Mouse (Mus musculus) G1E (cell line): Measurements from ENCODE around the gene Gm525. TPM values are rescaled to one million over a fixed set of nuclear protein-coding genes. Genes with fewer than 3 reads are reported as not detected.

Experiments
- ATAC-seq: 2 replicates; pipeline ENCODE4 v1.8.0; 2016; ENCODE audit warnings: mild to moderate bottlenecking; ENCODE audit not compliant: insufficient number of reproducible peaks, poor library complexity, low FRiP score, severe bottlenecking; ENCODE audit errors: extremely low read depth
- DNase-seq: peaks from one replicate; pipeline ENCODE4 v3.0.0; 2012; ENCODE audit warnings: low spot score
- H3K27me3 ChIP-seq: 2 replicates; pipeline ENCODE4 v1.6.1; 2012; ENCODE audit warnings: mild to moderate bottlenecking, low read length, inconsistent platforms; ENCODE audit not compliant: insufficient read depth
- H3K36me3 ChIP-seq: replicated peaks from 2 replicates; pipeline ENCODE3; 2012; ENCODE audit warnings: mild to moderate bottlenecking, inconsistent platforms
- H3K4me1 ChIP-seq: 2 replicates; pipeline ENCODE4 v1.6.1; 2012; ENCODE audit warnings: low read depth, low read length, inconsistent platforms, mixed read lengths; ENCODE audit not compliant: insufficient read depth
- H3K4me3 ChIP-seq: 2 replicates; pipeline ENCODE4 v1.5.1; 2012; ENCODE audit warnings: low read depth, mild to moderate bottlenecking, inconsistent platforms, low read length, moderate library complexity, mixed read lengths
- H3K9me3 ChIP-seq: replicated peaks from 2 replicates; pipeline ENCODE4 v1.6.1; 2012; ENCODE audit warnings: inconsistent platforms
- CTCF ChIP-seq: IDR thresholded peaks from 2 replicates; pipeline ENCODE4 v1.5.1; 2012; ENCODE audit warnings: low read depth, low read length, inconsistent platforms, mixed read lengths
- GATA1 ChIP-seq: IDR thresholded peaks from 2 replicates; pipeline ENCODE4 v1.6.1; 2012; ENCODE audit warnings: borderline replicate concordance, low read length, inconsistent platforms, mixed read lengths
- GATA2 ChIP-seq: IDR thresholded peaks from 2 replicates; pipeline ENCODE4 v1.6.1; 2012; ENCODE audit warnings: low read depth, low read length, inconsistent platforms, borderline replicate concordance
- POLR2AphosphoS5 ChIP-seq: IDR thresholded peaks from 2 replicates; pipeline ENCODE4 v1.6.1; 2012; ENCODE audit warnings: low read depth, low read length, inconsistent platforms; ENCODE audit not compliant: insufficient replicate concordance
- TAL1 ChIP-seq: conservative IDR thresholded peaks from 2 replicates; pipeline ENCODE4 v1.6.1; 2012; ENCODE audit warnings: low read depth, low read length, inconsistent platforms, mixed read lengths
- polyA plus RNA-seq: library from polyadenylated mRNA; stranded (reverse); fragments of >175 nt; gene quantifications from 2 replicates; pipeline ENCODE4 v1.2.3, GENCODE M21; 2012
- total RNA-seq, 2 experiments: library from RNA; stranded (forward) in 1 of 2; stranded (reverse) in 1 of 2; fragments of 200-1000 nt in 1 of 2; fragments of >200 nt in 1 of 2; fragmentation: Nextera tagmentation in 1 of 2; gene quantifications; 2 replicates each; pipeline ENCODE4 v1.2.3; 2014 to 2017

Gm525 gene
- total and polyA plus RNA-seq, 3 experiments, result not detected

DNA sequence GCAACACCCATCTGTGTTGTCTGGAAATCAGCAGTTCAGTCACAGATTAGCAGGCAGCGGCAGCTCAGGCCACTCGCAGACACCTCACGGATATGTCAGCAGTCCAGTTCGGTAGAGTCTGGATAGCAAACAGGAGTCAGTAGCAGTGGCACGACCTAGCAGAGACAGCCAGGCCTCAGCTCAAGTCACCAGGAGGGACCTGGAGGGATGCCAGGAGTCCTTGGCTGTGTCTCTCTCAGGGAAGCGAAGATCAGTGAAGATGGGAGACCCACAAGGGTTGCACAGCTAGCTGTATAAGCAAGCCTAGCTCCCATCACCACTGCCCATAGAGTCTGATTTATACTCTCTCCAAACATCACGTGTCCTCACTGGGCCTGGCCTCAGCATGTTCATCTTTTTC lies 58.8 kb downstream of the Gm525 start:
- ATAC-seq (no peak), DNase-seq (no peak)
- H3K36me3 ChIP-seq, result no peaks in the 10 kb centered on the region
- no peaks in the 10 kb centered on the region for H3K27me3 ChIP-seq
- H3K9me3 ChIP-seq, result no peaks in the 10 kb centered on the region; the same call in none of the 2 replicates
- no peak for TF ChIP-seq POLR2AphosphoS5
- no peak for TF ChIP-seq CTCF
- no peak for TF ChIP-seq TAL1
- TF ChIP-seq GATA1, result no peak
- no peak for TF ChIP-seq GATA2
- H3K4me1 ChIP-seq, result no peaks in the 10 kb centered on the region
- H3K4me3 ChIP-seq, result no peak overlapping the region

DNA sequence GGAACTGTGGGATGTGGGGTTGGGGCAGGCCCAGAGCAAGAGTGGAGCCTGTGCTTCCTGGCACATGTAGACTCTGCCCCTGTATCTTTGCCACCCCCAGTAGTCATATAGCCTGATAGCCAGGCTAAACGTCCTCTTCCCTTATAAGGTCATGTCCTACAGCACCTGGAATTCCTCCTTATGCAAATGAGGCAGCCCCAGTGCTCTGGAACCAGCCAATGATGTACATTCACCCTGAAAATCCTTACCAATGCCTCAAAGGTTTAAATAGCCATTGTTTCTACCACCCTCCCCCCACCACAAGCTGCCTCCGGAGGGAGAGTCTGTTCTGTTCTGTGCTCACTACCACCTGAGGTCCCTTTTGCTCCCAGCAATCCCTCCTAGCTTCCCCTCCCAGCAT lies 60.6 kb downstream of the Gm525 start:
- ATAC-seq, result no peak
- peaks cover 5% of the 10 kb centered on the region for H3K9me3 ChIP-seq
- H3K27me3 ChIP-seq, result no peaks in the 10 kb centered on the region
- TF ChIP-seq CTCF, result no peak
- no peak for TF ChIP-seq POLR2AphosphoS5
- no peak for TF ChIP-seq TAL1
- no peak for TF ChIP-seq GATA1
- TF ChIP-seq GATA2, result no peak
- H3K4me1 ChIP-seq, result no peaks in the 10 kb centered on the region
- no peaks in the 10 kb centered on the region for H3K36me3 ChIP-seq
- H3K4me3 ChIP-seq, result no peak overlapping the region
- no peak for DNase-seq

DNA sequence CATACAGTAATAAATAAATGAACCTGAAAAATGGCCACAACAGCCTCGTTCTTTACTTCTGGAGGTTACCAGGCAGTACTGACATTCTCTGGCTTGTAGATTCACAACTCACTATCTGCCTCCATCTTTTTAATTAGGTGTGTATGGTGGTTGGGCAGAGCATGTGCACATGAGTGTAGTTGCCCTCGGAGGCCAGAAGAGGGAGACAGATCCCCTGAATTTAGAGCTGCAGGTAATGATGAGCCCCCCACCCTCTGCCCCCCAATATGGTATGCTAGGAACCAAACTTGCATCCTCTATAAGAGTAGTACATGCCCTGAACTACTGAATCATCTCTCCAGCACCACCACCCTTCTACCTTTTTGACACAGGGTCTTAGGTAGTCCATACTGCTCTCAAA lies 64.3 kb downstream of the Gm525 start:
- Histone ChIP-seq H3K4me3 (no peak overlapping the region), H3K27me3 (no peaks in the 10 kb centered on the region), H3K36me3 (no peaks in the 10 kb centered on the region), H3K4me1 (no peaks in the 10 kb centered on the region), H3K9me3 (peaks cover 5% of the 10 kb centered on the region)
- ATAC-seq (no peak), DNase-seq (no peak)
- TF ChIP-seq GATA2 (no peak), GATA1 (no peak), TAL1 (no peak), CTCF (no peak), POLR2AphosphoS5 (no peak)

Other genes starting within 250 kb of the Gm525 start
- gene Akap1, start 209.3 kb upstream of the Gm525 start, total RNA-seq (2014; fragmentation: Nextera tagmentation), result 9.1 and 12.0 TPM in 2 replicates
- gene Akap1, start 209.3 kb upstream of the Gm525 start, total RNA-seq (2017), result 16.7 and 18.8 TPM in 2 replicates
- 8.4 and 10.9 TPM in 2 replicates for gene Akap1, start 209.3 kb upstream of the Gm525 start, polyA plus RNA-seq
- 25.2 and 29.3 TPM in 2 replicates for gene Scpep1, start 118.4 kb upstream of the Gm525 start, total RNA-seq (2014; fragmentation: Nextera tagmentation)
- 8.1 and 8.8 TPM in 2 replicates for gene Scpep1, start 118.4 kb upstream of the Gm525 start, total RNA-seq (2017)
- gene Scpep1, start 118.4 kb upstream of the Gm525 start, polyA plus RNA-seq, result 1.4 and 2.1 TPM in 2 replicates
- gene Elobl, start 106.9 kb upstream of the Gm525 start, total RNA-seq (2014; fragmentation: Nextera tagmentation), result not detected in 2 replicates
- gene Elobl, start 106.9 kb upstream of the Gm525 start, total RNA-seq (2017), result 0.29 TPM in 1 of 2 replicates, not detected in the other
- not detected in 2 replicates for gene Elobl, start 106.9 kb upstream of the Gm525 start, polyA plus RNA-seq
- 6.3 and 6.7 TPM in 2 replicates for gene Coil, start 103.6 kb upstream of the Gm525 start, total RNA-seq (2014; fragmentation: Nextera tagmentation)
- gene Coil, start 103.6 kb upstream of the Gm525 start, total RNA-seq (2017), result 13.5 and 14.1 TPM in 2 replicates
- 12.7 and 13.3 TPM in 2 replicates for gene Coil, start 103.6 kb upstream of the Gm525 start, polyA plus RNA-seq
- gene Trim25, start 74.5 kb upstream of the Gm525 start, total RNA-seq (2014; fragmentation: Nextera tagmentation), result 69.6 and 73.4 TPM in 2 replicates
- gene Trim25, start 74.5 kb upstream of the Gm525 start, total RNA-seq (2017), result 23.9 and 36.4 TPM in 2 replicates
- 73.1 and 75.4 TPM in 2 replicates for gene Trim25, start 74.5 kb upstream of the Gm525 start, polyA plus RNA-seq
- 3.9 and 4.4 TPM in 2 replicates for gene Dgke, start 7.0 kb upstream of the Gm525 start, total RNA-seq (2014; fragmentation: Nextera tagmentation)
- gene Dgke, start 7.0 kb upstream of the Gm525 start, total RNA-seq (2017), result 3.1 and 3.4 TPM in 2 replicates
- gene Dgke, start 7.0 kb upstream of the Gm525 start, polyA plus RNA-seq, result 1.6 and 2.1 TPM in 2 replicates
- gene Nog, start 228.5 kb downstream of the Gm525 start, total RNA-seq (2014; fragmentation: Nextera tagmentation), result not detected in 2 replicates
- 0.06 TPM in 1 of 2 replicates, not detected in the other for gene Nog, start 228.5 kb downstream of the Gm525 start, total RNA-seq (2017)
- not detected in 2 replicates for gene Nog, start 228.5 kb downstream of the Gm525 start, polyA plus RNA-seq